Mouse (Mus musculus): Measurements from ENCODE around the gene Xaf1. TPM values are rescaled to one million over a fixed set of nuclear protein-coding genes. Genes with fewer than 3 reads are reported as not detected.

Gene Xaf1
- polyA plus RNA-seq, 1 experiment from 2014 or later, result 140 TPM

DNA sequence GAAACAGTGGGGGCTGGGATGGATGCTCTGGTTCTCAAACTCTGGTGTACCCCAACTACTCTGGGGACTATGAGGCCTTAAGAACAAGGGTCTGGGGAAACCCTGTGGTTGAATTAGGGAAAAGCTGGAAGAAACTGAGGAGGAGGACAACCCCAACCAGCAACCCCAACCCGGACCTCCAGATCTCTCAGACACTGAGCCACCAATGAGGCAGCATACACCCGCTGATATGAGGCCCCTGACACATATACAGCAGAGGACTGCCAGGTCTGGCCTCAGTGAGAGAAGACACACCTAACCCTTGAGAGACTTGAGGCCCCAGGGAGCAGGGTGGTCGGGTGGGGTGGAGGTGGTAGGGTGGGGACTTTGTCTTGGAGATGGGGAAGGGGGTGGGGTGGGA is 14.8 kb upstream of the Xaf1 start:
- H3K79me2 ChIP-seq (ENCODE audit: inconsistent target), result no peaks in the 10 kb centered on the region
- H3K4me3 ChIP-seq (ENCODE audit: inconsistent target), result no peak overlapping the region
- no peaks in the 10 kb centered on the region for H3K36me3 ChIP-seq (ENCODE audit: inconsistent target)
- no peak overlapping the region for H3K27ac ChIP-seq
- 82% methylated on average over 3 of the region's 3 CpGs for WGBS (ENCODE audit: missing documents)

DNA sequence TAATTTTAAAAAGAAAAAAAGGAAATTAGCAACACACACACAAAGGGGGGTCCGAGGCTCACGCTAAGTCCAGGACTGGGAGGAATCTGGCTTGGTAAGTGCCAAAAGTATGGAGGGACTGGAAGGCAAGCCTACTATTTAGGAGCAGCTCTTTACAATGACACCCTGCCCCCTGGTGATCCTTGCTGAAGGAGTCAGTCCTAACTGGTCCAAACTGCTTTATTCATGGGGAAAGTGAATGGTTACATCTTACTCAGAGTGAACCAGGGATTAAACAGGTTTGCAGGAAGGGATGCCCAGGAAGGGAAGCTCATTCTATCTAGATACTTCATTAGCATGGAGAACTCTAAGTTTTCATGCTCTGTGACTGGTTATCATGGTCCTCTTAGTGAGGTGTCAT is 14.3 kb upstream of the Xaf1 start:
- Histone ChIP-seq H3K27ac (no peak overlapping the region), H3K4me3 (ENCODE audit: inconsistent target) (no peak overlapping the region), H3K36me3 (ENCODE audit: inconsistent target) (no peaks in the 10 kb centered on the region), H3K79me2 (ENCODE audit: inconsistent target) (no peaks in the 10 kb centered on the region)
- 70% methylated on average over 2 of the region's 2 CpGs for WGBS (ENCODE audit: missing documents)

DNA sequence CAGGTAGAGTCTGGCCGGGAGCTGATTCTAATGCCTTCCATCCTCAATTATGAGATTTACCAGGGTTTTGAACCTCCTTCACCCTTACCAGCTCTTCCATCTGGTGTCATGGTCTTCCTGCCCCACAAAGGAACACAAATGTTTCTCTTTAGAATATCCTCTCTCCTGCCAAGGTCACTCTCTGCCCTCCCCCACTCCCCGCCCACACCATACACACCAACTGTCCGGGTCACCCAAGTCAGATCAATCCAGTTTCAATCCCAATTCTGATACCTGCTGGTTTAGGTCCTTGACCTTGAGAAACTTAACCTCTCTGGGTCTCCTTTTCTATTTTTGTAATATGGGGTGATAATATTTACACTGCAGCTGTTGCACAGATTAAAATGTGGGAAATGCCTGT is 13.9 kb upstream of the Xaf1 start:
- H3K4me3 ChIP-seq (ENCODE audit: inconsistent target), result no peak overlapping the region
- 85% methylated on average over 3 of the region's 3 CpGs for WGBS (ENCODE audit: missing documents)
- no peaks in the 10 kb centered on the region for H3K36me3 ChIP-seq (ENCODE audit: inconsistent target)
- no peaks in the 10 kb centered on the region for H3K79me2 ChIP-seq (ENCODE audit: inconsistent target)
- no peak overlapping the region for H3K27ac ChIP-seq

DNA sequence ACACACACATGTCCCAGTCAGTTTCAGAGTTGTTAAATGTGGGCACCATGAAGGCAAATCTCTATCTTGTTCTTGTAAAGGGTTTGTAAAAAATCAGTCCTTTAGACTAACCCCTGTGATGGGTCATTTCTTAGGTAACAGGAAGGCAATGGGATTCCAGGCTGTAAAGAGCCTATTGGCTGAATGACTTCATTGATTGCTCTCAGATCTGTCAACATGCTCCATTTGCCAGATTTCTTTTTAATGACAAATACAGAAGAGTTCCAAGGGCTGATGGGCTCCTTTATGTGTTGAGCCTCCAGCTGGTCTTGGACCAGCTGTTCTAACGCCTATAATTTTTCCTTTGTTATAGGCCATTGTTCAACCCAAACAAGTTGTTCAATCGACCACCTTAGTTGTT is 8.3 kb upstream of the Xaf1 start:
- 95% methylated on average over 2 of the region's 2 CpGs for WGBS (ENCODE audit: missing documents)
- Histone ChIP-seq H3K36me3 (ENCODE audit: inconsistent target) (no peaks in the 10 kb centered on the region), H3K27ac (no peak overlapping the region)

GRCm38 (mm10) chr11:72302230-72302629 is 801 bp downstream of the Xaf1 start:
- H3K4me3 ChIP-seq (ENCODE audit: inconsistent target), result peak overlapping the region; percentile 98
- peaks cover 44% of the 10 kb centered on the region for H3K36me3 ChIP-seq (ENCODE audit: inconsistent target)
- H3K27ac ChIP-seq, result peak overlapping the region; percentile 88
- WGBS (ENCODE audit: missing documents), result 63% methylated on average over 7 of the region's 7 CpGs
- H3K79me2 ChIP-seq (ENCODE audit: inconsistent target), result peaks cover 52% of the 10 kb centered on the region

More for the DNA sequence above, 8.3 kb upstream of the Xaf1 start:
- Histone ChIP-seq H3K79me2 (ENCODE audit: inconsistent target) (no peaks in the 10 kb centered on the region), H3K4me3 (ENCODE audit: inconsistent target) (no peak overlapping the region)

- Histone ChIP-seq H3K79me2 (ENCODE audit: inconsistent target) (peaks cover 41% of the 10 kb centered on the region), H3K4me3 (ENCODE audit: inconsistent target) (no peak overlapping the region), H3K36me3 (ENCODE audit: inconsistent target) (peaks cover 89% of the 10 kb centered on the region), H3K27ac (no peak overlapping the region)
- 98% methylated on average over 5 of the region's 5 CpGs for WGBS (ENCODE audit: missing documents)
These were observed 6.0 kb downstream of the Xaf1 start for GRCm38 (mm10) chr11:72307461-72307860.

- Histone ChIP-seq H3K36me3 (ENCODE audit: inconsistent target) (peaks cover 77% of the 10 kb centered on the region), H3K79me2 (ENCODE audit: inconsistent target) (peaks cover 26% of the 10 kb centered on the region), H3K27ac (no peak overlapping the region), H3K4me3 (ENCODE audit: inconsistent target) (no peak overlapping the region)
- 97% methylated on average over 2 of the region's 2 CpGs for WGBS (ENCODE audit: missing documents)
These were observed 7.6 kb downstream of the Xaf1 start for GRCm38 (mm10) chr11:72308982-72309381.

DNA sequence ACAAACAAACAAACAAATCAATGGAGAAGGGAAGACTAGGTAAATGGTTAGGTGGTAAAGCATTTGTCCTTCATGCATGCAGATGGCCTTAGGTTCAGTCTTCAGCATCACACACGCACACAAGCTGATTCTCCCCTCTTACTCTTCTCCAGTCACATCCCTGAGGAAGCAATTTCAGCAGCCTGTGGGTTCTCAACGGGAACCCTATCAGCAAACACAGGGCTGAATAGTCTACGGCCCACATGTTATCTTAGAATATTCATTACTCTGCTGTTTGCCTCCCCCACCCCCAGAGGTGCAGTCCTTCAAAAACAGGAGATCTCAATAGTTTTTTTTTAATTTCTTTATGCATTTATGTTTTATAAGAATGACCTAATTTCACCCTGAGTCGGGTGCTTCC is 9.1 kb downstream of the Xaf1 start:
- peaks cover 11% of the 10 kb centered on the region; the same call in 1 of the 2 replicates for H3K79me2 ChIP-seq (ENCODE audit: inconsistent target)
- H3K27ac ChIP-seq, result no peak overlapping the region
- WGBS (ENCODE audit: missing documents), result 97% methylated on average over 4 of the region's 4 CpGs
- peaks cover 62% of the 10 kb centered on the region for H3K36me3 ChIP-seq (ENCODE audit: inconsistent target)
- no peak overlapping the region for H3K4me3 ChIP-seq (ENCODE audit: inconsistent target)

- WGBS (ENCODE audit: missing documents), result 95% methylated on average over 10 of the region's 10 CpGs
- H3K36me3 ChIP-seq (ENCODE audit: inconsistent target), result peaks cover 52% of the 10 kb centered on the region
- H3K27ac ChIP-seq, result no peak overlapping the region
- H3K79me2 ChIP-seq (ENCODE audit: inconsistent target), result peaks cover 1% of the 10 kb centered on the region; the same call in 1 of the 2 replicates
- no peak overlapping the region for H3K4me3 ChIP-seq (ENCODE audit: inconsistent target)
These were observed 10.0 kb downstream of the Xaf1 start for GRCm38 (mm10) chr11:72311355-72312001.

- Histone ChIP-seq H3K27ac (no peak within 1 kb of the TSS), H3K79me2 (ENCODE audit: inconsistent target) (no peaks in the 10 kb centered on the region), H3K4me3 (ENCODE audit: inconsistent target) (no peak within 1 kb of the TSS), H3K36me3 (ENCODE audit: inconsistent target) (peaks cover 24% of the 10 kb centered on the region)
- WGBS (ENCODE audit: missing documents), result 17% methylated on average over 38 of the region's 42 CpGs
These were observed 12.9 kb downstream of the Xaf1 start, which contains the start of gene Fbxo39 for GRCm38 (mm10) chr11:72314151-72314895. Gene Fbxo39, plus strand, starts transcription at chr11:72314444.

- H3K79me2 ChIP-seq (ENCODE audit: inconsistent target), result no peaks in the 10 kb centered on the region
- H3K27ac ChIP-seq, result no peak overlapping the region
- WGBS (ENCODE audit: missing documents), result 91% methylated on average over 4 of the region's 5 CpGs
- no peaks in the 10 kb centered on the region for H3K36me3 ChIP-seq (ENCODE audit: inconsistent target)
- H3K4me3 ChIP-seq (ENCODE audit: inconsistent target), result no peak overlapping the region
These were observed 16.6 kb downstream of the Xaf1 start for GRCm38 (mm10) chr11:72318026-72318425.

DNA sequence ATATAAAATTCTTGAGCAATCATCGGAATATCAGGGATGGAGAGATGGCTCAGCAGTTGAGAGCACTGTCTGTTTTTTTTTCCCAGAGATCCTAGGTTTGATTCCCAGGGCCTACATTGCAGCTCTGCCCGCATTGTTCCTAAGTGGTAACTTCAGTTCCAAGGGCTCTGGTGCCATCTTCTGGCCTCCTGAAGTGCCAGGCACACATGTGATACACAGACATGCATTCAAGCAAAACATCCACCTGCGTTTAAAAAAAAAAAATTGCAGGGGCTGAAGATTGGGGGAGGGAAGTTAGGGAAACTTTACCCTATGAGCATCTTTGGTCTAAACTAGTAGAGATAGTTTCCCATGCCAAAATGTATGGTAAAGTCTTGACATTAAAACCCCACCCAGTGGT is 23.0 kb downstream of the Xaf1 start:
- H3K4me3 ChIP-seq (ENCODE audit: inconsistent target), result no peak overlapping the region
- H3K27ac ChIP-seq, result no peak overlapping the region
- WGBS (ENCODE audit: missing documents), result 74% methylated on average over 3 of the region's 3 CpGs
- no peaks in the 10 kb centered on the region for H3K36me3 ChIP-seq (ENCODE audit: inconsistent target)
- no peaks in the 10 kb centered on the region for H3K79me2 ChIP-seq (ENCODE audit: inconsistent target)

DNA sequence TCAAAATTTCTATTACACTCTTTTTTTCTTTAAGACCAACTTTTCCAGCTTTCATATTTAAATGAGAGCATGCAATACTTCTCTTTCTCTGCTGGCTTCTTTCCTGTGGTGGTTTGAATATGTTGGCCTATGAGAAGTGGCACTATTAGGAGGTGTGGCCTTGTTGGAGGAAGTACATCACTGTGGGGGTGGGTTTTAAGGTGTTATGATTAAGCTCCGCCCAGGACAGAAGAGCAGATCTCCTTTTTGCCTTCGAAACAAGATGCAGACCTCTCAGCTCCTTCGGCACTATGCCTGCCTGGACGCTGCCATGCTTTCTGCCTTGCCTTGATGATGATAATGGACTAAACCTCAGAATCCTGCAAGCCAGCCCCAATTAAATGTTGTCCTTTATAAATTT is 24.3 kb downstream of the Xaf1 start:
- H3K27ac ChIP-seq, result no peak overlapping the region
- WGBS (ENCODE audit: missing documents), result 71% methylated on average over 4 of the region's 4 CpGs
- no peaks in the 10 kb centered on the region for H3K79me2 ChIP-seq (ENCODE audit: inconsistent target)
- no peaks in the 10 kb centered on the region for H3K36me3 ChIP-seq (ENCODE audit: inconsistent target)
- H3K4me3 ChIP-seq (ENCODE audit: inconsistent target), result no peak overlapping the region

GRCm38 (mm10) chr11:72332951-72333667 is 31.7 kb downstream of the Xaf1 start:
- Histone ChIP-seq H3K36me3 (ENCODE audit: inconsistent target) (no peaks in the 10 kb centered on the region), H3K79me2 (ENCODE audit: inconsistent target) (no peaks in the 10 kb centered on the region), H3K27ac (no peak overlapping the region), H3K4me3 (ENCODE audit: inconsistent target) (no peak overlapping the region)
- 77% methylated on average over 9 of the region's 9 CpGs for WGBS (ENCODE audit: missing documents)

DNA sequence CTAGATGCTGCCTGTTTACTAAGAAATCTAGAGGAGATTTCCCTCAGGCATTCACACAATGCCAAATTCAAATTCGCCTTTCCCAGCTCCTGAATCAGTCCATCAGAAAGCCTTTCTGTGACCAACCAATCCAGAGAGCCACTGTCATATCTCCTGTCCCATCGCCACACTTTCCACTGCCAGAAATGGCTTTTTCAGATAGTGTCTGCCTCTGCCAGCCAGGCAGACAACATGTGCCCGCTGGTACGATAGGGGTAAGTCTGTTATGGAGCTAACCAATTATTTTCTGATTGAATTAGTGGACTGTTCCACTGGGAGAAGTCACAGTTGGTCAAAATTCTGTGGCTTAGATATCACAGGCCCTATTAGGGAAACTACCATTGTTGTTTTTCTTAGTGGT is 33.2 kb downstream of the Xaf1 start:
- Histone ChIP-seq H3K36me3 (ENCODE audit: inconsistent target) (no peaks in the 10 kb centered on the region), H3K27ac (no peak overlapping the region), H3K79me2 (ENCODE audit: inconsistent target) (no peaks in the 10 kb centered on the region), H3K4me3 (ENCODE audit: inconsistent target) (no peak overlapping the region)
- 85% methylated on average over 4 of the region's 4 CpGs for WGBS (ENCODE audit: missing documents)
